Mouse (Mus musculus) kidney, adult 2 months (tissue): ENCODE measurements around the gene Acadsb.

Source experiments
- CTCF ChIP-seq: fragments of 200-500 bp; conservative IDR thresholded peaks from 2 replicates; pipeline ENCODE4 v1.5.1; 2011; ENCODE audit warnings: low read depth, mild to moderate bottlenecking, control low read depth, low read length, moderate library complexity, mixed read lengths; ENCODE audit not compliant: insufficient read depth, insufficient read length
- POLR2A ChIP-seq: fragments of 200-500 bp; IDR thresholded peaks from one replicate; pipeline ENCODE4 v1.6.1; 2011; ENCODE audit warnings: low read depth, low read length, control low read depth

- no peak for TF ChIP-seq POLR2A
- TF ChIP-seq CTCF: no peak
Measured at GRCm38 (mm10) chr7:131424912-131425311, 14.5 kb downstream of the Acadsb start.
